Mouse (Mus musculus): ENCODE data around the gene Ankrd10.
"Not testable (repeated sequence)": the region's sequence is repeated elsewhere in the genome, so short reads cannot be mapped to it uniquely, and the experiment has no call there.

Gene Ankrd10

DNA sequence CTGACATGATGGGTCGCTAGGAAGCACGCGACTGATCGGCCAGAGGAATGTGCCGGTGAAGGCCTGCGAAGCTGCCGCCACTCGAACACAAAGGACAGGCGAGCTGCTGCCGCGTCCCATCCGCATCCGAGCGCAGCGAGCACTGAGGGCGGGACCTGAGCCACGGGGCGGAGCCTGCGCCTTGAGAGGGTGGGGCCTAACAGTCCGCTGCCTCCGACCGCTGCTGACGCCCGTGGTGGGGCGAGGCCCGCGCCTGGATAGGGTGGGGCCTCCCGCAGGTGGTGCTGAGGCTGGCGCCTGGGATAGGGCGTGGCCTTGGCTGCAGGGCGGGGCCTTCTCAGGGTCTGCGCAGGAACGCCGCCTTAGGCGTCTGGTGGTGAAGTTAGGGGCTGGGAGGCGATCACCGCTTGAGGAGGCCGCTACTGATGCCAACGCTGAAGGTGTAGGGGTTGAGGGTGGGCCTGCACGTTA, at the start of gene Ankrd10:
TSS of gene Ankrd10 (minus strand) at position 147 of the 471 bp plus-strand sequence.
- DNase-seq (ENCODE audit: low read depth, low spot score): peak; percentile 95

DNA sequence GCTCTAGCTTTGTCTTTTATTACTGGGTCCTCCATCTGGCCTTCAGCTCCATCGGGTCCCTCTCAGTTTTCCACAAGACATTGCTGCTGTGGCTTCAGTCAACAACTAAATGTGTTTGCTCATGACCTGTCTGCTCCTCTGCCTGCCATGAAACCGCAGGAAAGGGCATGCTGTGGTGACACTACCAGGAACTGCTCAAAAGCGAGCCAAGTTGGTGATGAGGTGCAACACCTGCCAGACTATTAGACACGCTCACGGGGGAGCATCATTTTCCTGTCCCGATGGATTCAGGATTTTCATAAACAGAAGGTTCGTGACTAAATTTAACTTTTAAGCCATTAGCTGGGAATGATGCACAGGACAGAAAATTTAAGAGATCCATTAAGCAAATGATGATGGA, 49.0 kb upstream of the Ankrd10 start:
- DNase-seq (ENCODE audit: low read depth, low spot score): no peak

DNA sequence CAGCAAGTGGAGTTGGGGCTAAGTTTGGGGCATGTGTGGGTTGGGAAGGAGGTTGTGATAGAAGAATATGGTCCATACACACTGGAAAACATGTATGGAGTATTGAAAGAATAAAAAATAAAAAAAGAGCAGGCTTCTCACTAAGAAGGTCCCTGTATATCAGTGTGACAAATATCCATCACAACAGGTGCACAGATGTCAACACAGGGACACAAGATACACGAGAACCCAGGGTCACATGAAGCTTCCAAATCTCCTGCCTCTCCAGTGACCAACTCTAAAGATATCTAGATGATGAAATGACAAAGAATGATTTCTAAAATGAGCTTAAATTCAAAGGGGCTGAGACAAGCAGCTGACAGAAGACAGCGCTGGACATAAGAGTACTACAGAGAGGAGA, 32.8 kb upstream of the Ankrd10 start:
- DNase-seq (ENCODE audit: low read depth, low spot score): no peak

DNA sequence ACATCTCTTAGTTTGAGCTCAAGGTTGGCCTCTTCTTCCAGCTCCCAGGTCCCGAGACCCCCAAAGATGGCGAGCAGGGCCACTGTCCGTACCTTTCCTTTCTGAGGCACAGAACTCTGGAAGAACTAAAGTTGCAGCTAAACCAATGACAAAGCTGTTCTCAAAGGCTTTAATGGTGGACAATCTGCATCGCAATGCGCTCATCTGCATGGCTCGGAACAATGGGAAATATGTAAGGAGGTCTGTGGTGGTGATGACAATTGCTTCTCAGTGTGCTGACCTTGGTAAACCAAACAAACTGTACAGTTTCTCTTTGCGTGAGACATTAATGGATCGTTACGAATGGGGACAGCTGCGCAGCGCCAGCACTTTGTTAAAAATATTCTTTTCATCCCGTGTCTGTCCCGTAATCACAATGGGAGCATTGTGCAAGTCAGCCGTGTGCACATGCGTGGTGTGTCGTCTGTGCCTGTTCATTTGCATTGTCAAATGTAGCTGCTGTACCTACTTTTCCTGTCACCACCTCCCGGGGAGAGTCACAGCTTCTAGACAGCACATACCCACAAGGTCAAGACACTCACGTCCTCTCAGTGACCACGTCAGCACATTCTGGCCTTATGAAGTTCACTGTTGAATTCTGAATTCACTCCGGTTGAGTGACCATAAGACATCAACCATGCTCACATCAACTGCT, 30.6 kb upstream of the Ankrd10 start:
- DNase-seq (ENCODE audit: low read depth, low spot score): not testable (repeated sequence)

DNA sequence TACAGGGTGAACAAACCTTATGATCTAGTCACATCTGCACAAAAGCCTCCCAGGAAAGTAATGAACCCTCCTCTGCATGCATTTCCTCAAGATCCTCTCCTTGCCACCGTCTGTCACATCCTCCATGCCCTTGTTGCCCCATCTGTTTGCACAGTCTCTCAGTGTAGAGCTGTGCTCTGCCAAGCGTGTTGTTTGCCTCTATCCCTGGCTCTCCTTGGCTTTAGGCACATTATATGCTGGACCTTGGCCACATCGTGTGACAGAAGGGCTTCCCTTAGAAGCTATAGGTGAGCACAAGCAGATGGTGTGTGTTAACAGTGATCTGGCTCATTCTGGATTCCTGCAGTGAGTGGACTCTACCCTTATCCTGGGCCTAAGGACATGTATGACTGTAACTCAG, 26.4 kb upstream of the Ankrd10 start:
- no peak for DNase-seq (ENCODE audit: low read depth, low spot score)

DNA sequence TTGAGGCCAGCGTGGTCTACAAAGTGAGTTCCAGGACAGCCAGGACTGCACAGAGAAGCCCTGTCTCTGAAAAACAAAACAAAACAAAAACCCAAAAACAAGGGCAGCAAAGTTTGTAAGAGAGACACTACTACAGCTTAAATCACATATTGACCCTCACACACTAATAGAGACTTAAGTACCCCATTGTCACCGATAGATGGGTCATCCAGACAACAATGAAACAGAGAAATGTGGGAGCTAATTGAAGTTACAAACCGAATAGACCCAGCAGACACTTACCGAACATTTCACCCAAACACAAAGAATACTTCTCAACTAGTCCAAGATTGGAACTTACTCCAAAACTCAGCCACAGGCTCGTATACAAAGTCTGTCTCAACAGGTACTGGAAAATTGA, 14.5 kb upstream of the Ankrd10 start:
- DNase-seq (ENCODE audit: low read depth, low spot score): no peak

DNA sequence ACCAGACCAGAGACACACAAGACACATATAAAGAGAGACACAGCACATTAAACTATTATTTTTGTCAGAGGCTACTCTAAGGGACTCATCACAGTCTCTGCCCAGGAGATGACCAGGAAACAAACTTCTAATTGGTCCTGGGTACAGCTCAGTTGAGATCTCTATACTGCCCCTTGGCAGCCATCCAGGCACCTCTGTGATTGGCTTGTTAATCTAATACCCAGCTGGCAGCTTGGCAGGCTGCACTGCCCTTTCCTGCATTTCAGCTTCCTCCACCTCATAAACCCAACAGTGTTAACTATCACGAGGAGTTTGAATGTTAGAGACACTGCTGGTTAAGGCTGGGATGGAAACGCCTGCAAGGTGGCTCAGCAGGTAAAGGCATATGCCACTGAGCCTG, 7.6 kb upstream of the Ankrd10 start:
- DNase-seq (ENCODE audit: low read depth, low spot score): no peak

DNA sequence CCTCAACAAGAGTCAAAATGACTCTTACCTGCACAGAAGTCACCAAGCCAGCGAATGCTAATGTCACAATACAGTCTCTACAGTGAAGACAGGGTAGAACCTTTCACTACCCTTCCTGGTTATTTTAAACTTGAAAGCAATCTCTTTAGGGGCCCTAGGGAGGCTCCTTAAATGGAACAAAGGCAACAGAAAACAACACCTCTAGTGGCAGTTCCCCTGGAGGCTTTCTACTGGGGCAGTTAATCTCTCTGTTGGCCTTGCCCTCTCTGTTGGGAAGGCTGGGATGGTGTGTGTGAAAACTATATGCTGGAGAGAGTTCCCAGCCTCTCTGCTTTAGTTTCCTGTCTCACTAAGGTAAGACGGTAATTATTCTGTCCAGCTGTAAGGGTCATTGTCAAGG, 5.0 kb upstream of the Ankrd10 start:
- no peak for DNase-seq (ENCODE audit: low read depth, low spot score)

DNA sequence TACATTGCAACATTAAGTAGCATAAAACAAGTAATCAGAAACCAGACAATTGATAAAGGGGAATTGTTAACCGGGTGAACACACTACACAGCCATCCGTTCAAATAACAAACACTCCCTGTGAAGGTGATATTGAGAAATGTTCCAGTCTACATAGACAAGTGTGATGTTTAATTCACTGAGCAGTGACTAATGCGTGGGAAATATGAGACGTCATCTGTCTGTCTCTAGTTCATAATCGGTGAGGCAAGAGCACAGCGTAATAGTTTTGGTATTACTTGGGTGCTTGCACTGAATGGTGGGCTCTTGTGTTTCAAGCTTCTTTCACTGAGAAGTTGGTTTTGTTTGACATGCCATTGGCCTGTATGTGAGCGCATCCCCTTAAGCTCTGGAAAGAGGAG, 2.0 kb upstream of the Ankrd10 start:
- DNase-seq (ENCODE audit: low read depth, low spot score): no peak

DNA sequence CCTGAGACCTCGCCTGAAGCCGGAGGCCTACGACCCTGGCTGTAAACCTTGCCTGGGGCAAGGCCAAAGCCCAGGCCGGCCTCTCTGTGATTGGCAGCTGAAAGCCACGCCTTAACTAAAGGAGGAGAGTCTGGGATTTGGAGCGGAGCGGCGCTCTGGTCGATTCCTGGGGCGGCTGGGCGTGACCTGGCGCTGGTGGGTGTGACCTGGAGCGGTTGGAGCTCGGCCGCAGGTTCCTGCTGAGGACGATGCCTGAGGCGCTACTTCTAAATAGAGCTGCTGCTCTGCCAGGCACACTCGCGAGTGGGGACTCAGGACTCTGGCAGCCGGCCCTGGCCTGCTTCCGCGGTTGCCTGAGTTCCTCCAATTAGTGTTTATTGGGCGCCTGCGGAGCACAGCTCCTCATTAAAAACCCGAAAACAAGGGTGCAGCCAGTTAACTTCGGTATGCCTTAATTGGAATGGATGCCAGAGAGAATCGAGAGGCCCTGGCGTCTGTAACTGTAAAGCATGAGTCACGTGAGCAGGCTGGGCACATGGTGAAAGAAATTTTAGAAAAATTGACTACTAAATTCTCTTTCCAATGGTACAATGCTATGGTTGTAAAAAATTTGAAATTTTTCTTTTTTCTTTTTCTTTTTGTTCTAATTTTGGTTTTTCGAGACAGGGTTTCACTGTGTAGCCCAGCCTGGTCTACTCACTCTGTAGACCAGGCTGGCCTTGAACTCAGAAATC, 934 bp upstream of the Ankrd10 start:
- peak; percentile 47 for DNase-seq (ENCODE audit: low read depth, low spot score)

DNA sequence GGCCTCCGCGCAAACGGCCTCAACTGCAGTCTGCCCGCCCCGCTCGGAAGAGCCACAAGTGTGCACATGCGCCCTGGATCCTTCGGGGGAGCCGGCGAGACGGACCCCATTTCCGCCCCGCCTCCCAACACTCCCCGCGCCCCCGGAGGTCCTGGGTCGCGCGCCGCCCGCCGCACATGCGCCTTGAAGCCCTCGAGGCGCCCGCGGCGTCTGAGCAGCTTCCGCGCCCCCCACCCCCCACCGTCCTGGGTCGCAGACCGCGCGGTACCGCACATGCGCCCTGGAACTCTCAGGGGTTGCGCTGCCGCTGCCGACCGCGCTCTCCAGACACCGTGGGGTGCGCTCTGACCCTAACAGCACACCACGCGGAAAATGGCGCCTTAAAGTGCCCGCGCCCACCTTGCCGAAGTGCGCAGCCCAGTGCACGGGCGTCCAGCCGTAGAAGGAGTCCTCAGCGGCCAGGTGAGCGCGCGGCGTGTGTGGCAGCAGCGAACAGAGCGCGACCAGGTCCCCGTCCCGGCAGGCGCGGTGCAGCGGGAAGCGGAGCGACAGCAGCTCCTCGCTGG, 462 bp downstream of the Ankrd10 start:
- DNase-seq (ENCODE audit: low read depth, low spot score): peak; percentile 73

DNA sequence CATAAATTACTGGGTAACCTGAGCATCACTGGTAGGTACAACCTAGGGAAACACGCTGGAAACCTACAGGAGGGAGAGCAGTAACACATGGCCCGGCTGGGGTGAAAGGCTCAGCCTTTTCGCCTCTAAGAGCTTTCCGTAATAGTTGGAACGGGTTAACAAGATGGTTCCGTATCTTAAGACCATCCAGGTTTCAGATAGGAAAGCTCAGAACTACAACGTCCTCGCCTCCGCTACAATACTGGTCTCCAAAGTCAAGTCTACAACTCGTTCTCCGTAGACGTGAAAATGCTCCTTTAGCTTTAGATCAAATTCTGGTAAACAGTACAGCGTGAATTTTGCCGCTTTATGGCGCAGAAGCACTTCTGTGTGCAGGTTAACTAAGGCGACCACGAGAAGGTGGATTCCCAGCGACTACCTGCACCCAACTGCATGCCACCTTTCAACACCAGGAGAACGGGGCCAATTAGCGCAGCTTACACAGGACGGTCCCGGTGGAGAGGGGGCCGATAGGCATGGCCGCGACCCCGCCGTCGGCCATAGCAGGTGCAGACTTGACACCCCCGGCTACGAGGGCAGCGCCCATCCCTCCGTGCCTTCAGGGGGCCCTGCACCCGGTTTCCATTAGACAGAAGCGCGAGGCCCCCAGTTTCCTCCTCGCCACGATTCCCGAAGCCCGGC, 1.1 kb downstream of the Ankrd10 start:
- no peak for DNase-seq (ENCODE audit: low read depth, low spot score)

DNA sequence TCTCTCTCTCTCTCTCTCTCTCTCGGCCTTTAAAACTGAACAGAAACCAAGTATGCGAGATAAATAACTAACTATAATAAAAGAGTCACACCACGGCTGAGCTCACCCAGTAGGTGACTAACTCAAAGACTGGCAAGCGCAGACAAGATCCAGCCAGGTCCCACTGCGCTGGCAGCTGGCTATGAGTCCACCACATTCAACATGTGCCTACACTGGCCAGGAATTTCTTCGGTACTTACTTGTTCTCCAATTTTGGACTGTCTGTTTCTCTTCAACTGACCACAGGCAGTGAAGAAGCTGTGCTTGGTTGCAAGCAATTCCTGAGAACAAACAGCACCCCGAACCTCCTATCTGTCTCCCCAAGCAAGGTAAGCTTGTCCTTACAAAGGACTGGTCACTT, 2.1 kb downstream of the Ankrd10 start:
- DNase-seq (ENCODE audit: low read depth, low spot score): no peak

DNA sequence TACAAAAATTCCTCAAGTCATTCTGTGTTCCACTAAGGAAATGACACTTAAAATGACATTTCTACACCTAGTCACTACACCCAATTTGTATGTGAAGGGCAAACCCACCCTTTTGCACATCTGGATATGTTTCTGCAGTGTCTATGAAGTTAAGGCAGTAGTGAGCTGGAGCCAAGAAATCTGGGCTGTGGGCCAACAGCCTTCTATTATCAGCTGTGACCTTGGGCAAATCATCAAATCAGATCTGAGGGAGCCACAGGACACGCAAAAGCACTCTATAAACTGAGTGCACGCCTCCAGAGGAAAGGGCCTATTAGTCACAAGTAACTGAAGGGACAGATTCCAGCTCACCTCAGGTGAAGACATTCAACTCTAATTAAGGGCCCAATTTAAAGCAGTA, 3.2 kb downstream of the Ankrd10 start:
- no peak for DNase-seq (ENCODE audit: low read depth, low spot score)

DNA sequence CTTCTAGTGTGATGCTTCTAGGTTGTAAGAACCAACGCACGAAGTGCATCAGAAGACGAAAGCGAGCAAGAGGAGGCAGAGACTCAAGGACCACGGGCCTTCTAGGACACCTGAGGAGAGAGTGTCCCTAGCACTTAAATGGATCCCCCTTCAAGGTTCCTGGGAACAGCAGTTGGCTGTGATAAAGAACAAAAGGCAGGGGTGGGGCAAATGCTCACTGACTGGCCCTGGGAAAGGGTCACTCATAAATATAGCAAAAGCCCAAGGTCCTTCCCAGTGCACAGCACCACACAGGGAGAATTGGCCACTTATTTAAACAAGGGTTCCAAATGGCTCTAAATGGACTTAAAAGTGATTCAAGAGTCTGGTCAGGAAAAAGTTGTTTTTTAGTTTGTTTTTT, 6.4 kb downstream of the Ankrd10 start:
- no peak for DNase-seq (ENCODE audit: low read depth, low spot score)

DNA sequence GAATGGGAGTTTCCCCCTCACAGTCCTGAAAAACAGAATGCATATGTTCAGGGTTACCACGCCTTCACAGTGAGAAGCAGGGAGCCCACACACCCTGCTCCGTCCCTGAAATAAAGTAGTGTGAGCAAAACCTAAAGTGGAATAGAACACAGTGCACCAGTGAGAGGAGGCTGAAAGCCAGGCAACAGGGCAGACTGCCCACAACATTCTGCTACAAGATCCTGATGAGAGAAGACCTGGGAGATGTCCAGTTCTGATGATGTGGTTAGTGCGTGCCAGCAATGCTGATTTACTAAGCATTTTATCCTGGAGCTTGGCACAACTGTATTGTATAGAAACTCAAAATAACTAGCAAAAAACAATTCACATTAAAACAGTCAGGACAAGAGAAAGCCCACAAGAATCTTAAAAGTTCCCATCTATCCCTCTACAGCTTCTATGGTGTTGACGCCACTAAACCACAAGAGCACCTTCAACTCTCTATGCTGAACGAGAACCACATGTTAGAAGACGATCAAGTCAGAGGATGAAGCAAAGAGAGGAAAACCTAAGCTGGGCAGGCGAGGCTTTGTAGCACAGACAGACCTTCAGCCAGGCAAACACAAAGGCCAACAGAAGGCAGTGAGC, 6.9 kb downstream of the Ankrd10 start:
- peak; percentile 72 for DNase-seq (ENCODE audit: low read depth, low spot score)

DNA sequence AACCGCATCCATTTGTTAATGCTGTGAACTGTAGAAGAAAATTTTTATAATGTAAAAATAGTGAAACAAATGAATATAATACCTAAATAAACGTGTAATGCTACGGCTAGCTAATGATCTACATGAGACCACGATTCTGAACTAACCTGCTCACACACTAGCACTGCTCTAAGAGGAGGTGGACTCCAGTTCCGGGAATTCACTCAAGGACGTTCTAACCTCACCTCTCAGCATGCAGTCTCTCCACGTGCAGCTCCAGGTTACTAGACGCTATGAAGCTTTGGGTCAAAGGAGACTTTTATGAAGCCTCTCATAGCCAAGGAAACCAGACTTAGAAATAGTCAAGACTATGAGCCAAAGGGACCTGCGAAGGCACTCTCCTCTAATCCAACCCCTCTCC, 7.8 kb downstream of the Ankrd10 start:
- no peak for DNase-seq (ENCODE audit: low read depth, low spot score)

DNA sequence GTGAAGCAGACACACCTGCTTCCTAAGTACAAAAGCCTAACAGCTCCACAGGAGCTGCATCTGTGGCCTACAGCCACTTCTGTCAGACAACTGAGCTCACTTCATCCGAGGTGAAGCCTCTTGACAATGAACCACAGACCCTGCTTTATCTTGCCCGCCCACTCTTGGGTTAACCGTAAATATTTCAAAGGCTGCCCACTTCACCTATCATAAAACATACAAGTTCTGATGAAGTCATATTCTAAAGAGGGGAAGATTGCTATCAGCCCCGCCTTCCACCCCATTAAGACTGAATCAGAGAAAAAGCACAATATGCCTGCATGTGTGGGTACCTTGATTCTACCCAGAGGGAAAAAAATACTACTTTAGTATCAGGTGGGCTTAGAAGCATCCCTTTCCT, 10.5 kb downstream of the Ankrd10 start:
- no peak for DNase-seq (ENCODE audit: low read depth, low spot score)

DNA sequence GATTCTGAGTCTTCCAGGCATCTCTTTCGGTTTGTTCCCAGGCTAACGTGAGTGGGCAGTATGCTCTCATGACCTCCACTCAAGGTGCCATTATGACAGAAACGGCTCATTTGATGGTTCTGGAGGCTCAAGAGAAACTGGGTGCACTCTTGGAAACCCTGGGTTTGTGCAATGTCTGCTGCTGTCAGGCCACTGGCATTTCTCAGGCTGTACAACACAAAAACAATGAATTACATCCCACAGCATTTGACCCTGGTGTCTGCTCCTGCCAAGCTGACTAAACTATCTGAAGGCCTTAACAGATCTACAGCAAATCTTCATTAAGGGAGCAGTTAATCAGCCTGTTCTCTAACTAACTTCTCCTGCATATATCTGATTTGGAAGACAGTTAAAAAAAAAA, 16.5 kb downstream of the Ankrd10 start:
- DNase-seq (ENCODE audit: low read depth, low spot score): no peak

DNA sequence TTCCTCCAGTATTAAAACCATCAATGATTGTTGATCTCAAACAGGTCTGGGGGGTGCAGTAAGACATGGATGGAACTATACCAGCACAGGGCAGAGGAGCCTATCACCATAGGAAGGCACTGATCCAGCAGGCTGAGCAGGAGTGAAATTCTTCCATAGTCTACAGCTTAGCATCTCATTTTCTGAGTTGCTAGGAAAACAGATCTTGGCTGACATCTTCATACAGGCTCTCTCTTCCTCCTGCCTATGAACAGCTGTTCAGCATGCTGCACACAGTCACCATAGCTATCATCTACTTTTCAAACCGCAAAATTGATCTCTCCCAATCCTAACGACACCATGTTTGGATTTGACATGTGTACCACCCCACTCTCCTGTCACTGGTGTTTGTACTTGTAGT, 17.5 kb downstream of the Ankrd10 start:
- DNase-seq (ENCODE audit: low read depth, low spot score): peak; percentile 26

DNA sequence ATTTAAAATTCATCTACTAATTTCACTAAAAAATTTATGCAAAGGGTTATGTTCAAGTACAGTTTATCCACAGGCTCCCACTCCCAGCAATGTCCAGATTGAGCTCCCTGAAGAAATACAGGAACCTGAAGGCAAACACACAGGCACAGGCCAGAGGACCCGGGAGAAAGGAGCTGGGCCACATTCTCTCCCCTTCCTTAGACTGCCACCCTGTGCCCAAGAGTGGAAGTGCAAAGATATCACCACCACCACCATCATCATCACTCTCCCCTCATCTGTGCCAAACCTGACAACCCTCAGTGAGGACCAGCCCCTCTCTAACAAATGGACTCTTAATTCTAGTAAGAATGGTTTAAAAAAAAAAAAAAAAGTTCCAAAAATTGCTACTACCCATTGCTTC, 19.3 kb downstream of the Ankrd10 start:
- no peak for DNase-seq (ENCODE audit: low read depth, low spot score)

All from telencephalon, adult 2 months (tissue).